Mouse (Mus musculus) regulatory T cell (primary cell): ENCODE measurements at regions not wholly inside any gene's neighbourhood (a gene's known extent, or its start where the extent isn't known, plus 50 kb on each side); places are given as distances from the start of the nearest gene placed in this dataset.

Experiments
- in situ Hi-C: fragments of 300-600 bp; cut with MboI, MseI; formaldehyde crosslinking; loops from one replicate; pipeline ENCODE4 v1.15.1; 2025; ENCODE audit warnings: high pct_unique_total_duplicates

DNA sequence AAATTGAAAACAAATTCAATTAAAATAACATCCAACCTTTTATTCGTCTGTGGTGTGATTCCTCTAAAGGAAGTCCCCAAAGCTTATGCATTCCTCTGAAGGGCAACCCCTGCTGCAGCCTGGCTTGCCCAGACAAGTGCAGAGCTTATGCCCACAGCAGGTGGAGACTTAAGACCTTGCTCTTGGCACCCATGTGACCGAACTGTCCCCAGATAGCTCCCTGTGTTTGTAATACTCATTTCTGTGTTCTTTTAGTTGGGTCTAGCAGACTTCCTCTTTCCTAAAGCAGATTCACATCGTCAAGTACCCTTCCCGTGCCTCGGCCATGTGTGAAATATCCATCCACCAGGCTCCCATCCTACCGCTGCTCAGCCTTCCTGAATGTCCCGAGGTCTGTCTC is 723.1 kb upstream of the 4930452B06Rik start:
- in situ Hi-C loops: loop anchor here (25.0 kb wide), 1 partner anchor 1923 kb away; no protein-coding TSS in a partner anchor
